Mouse (Mus musculus) common myeloid progenitor, adult 5-6 weeks (primary cell): ENCODE results near the gene Kcnip4. TPM values are rescaled to one million over a fixed set of nuclear protein-coding genes. Genes with fewer than 3 reads are reported as not detected.

Experiments
- ATAC-seq: replicated peaks from 2 replicates; pipeline ENCODE4 v1.8.0; 2016; ENCODE audit warnings: low read depth, mild to moderate bottlenecking, moderate TSS enrichment, inconsistent platforms; ENCODE audit not compliant: poor library complexity, severe bottlenecking
- total RNA-seq: library from RNA; stranded (forward); fragments of 200-1000, 187-1606 nt; gene quantifications from 2 replicates; pipeline ENCODE4 v1.2.3, GENCODE M21; 2017

Kcnip4 gene
- total RNA-seq, 1 experiment from 2014 or later, result 0.09 TPM

DNA sequence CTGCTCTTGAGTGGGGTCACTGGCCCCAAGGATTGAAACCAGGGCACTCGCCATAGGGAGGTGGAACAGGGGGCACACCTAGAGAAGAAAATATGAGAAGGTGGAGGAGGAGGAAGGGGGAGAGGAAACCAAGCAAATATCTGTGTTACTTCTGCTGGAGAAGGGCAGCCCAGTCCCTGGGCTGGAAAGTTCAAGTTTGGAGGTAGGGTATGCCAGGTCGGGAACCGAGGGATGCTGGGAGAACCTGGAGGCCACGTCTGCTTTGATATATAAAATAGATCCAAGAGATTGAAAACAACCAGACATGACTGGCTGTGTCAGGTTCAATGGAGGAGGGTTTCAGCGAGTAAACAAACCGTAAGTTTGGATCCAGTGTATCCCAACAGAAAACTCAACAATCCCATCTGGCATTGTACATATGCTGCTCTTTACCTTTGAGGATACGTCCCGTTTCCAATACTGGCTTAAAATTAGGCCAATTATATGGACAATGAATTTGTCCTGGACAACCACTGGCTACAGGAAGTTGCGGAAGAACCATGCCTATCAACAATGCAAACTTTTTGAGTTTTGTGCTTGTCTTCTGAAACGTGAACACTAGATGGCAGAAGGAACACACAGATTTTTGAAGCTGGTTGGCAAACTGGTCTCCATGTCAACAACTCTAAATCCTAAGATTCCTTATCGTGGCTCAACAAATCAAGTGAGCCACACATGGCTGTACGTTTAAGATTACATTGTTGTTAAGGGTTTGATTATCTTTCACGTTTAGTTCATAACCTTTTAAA is 155.9 kb downstream of the Kcnip4 start:
- ATAC-seq, result peak; percentile 74

DNA sequence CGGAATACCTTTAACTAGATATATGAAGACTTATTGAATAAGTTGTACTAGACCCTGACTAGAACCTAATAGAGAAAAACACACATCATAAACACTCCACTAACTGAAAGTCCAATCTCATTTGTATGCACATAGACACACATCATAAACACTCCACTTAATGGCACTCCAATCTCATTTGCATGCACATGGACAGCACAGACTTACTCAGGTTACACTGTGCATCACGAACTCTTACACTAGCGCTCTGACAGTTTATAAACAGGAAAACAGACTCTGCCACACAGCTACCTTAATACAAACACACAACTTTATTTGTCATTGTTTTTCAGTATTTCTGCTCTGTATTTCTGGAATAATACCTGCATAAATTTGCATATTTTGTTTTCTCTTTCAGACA is 168.3 kb downstream of the Kcnip4 start:
- ATAC-seq, result no peak

DNA sequence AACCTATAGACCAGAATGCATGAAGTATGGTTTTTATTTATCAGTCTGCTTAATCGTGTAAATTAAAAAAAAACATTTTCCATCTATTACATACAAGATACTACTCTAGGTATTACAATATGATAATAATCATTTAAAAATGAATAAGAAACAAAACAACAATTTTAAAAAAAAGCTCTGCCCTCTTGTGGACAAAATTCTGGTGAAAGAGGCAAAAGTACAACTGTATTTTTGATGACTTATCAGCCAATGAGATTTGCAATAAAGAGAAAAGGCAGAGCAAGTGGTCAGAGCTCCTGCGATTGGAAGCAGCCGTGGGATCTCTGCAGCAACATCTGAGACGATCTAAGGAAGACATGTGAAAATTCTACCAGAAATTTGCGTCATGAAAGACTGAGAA is 172.6 kb downstream of the Kcnip4 start:
- ATAC-seq, result no peak

DNA sequence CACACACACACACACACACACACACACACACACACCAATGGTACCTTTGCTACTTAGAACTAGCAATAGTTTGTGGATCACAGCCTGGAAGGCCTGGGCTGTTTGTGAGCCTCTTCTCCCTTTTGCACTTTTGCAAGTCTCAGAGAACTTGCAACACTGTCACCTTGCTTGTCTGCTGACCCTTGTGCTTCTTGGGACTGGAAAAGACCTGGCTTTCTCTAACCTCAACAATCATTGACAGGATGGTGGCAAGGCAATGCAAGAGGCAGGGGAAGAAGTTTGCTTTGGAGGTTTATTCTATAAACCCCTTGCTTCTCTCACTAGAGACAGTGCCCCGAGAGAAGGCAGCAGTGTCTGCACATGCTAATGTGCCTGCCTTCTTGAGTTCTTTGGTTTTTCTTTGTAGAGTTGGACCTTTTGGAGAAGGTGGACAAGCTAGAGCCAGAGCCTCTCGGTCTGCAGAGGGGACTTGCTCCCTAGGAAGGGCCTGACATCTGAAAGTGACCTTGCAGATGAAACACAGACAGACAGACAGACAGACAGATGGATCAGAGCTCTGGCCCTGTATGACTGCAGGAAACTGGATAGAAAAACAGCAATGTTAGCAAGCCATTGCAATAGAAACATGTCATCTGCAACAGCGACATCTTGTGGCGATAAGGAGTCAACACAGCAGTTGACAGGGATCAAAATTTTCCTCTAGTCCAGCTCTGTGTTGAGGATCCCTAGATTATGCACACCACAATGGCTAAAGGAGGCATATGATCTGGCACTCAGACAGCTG is 174.4 kb downstream of the Kcnip4 start:
- ATAC-seq, result peak; percentile 77

DNA sequence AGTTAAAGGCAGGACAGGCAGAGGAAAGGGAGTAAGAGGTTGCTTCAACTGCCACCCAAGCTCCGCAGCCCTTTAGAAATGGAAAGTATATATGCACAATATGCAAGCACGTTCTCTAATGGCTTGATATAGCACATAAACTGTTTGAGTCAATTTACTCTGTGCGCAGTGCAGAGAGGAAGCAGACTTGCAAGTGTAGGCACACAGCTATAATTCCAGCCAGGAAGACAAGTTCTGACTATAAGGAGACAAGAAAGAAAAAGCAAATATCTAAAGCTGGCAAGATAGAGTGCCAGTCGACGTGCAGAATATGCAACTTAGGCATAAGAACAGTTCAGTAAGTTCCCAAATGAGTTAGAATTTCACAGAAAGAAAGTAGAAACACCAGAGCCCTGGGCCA is 175.2 kb downstream of the Kcnip4 start:
- ATAC-seq, result no peak

DNA sequence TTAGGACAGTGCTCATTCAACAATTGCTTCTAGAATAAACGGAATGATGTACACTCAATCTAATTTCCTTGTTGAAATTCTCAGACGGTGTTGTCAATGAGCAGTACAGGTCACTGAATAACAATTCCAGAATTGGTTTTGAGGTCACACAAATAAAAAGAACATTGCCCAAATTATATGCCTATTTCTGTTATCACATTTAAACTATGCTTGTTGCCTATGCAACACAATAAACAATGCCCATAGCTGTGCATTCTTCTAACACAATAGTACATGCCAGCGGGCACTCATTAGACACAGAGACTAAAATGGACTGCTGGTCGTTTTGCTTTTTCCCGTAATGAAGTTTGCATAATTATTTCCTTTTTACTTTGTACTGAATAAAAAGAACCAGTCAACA is 176.2 kb downstream of the Kcnip4 start:
- ATAC-seq, result no peak

DNA sequence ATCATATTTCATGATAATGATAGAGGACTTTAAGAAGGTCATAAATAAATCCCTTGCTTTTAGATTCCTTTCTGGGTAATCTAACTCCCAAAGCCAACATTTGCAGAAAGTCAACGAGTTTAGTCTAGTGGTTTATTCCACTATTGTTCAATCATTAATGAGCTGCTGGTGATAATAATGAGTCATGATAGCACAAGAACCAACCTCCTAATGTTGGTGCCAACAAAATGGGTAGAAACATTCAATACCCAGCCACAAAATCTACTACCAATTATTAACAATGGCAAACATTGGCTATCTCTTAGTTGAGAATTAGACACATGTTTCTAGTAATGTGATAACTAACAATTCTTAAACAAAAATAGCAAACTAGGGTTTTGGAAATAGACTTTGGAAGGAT is 180.1 kb downstream of the Kcnip4 start:
- no peak for ATAC-seq

DNA sequence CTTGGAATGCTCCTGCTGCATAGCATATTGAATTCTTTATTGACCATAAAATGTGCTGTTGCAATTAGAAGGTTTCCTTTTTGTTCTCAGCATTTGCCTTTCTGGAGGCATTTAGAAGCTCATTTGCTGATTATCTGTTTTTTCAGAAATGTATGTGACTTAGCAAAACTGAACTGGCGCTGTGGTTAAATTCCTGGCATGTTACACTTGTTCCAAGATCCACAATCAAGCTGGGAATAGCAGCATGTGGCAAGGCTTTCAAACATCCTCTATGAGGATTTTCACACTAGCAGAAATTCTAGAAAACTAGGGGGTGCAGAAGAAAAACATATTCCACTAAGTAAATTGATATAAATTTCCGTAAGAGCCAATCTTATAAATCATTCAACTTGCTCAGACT is 187.5 kb downstream of the Kcnip4 start:
- ATAC-seq, result no peak

DNA sequence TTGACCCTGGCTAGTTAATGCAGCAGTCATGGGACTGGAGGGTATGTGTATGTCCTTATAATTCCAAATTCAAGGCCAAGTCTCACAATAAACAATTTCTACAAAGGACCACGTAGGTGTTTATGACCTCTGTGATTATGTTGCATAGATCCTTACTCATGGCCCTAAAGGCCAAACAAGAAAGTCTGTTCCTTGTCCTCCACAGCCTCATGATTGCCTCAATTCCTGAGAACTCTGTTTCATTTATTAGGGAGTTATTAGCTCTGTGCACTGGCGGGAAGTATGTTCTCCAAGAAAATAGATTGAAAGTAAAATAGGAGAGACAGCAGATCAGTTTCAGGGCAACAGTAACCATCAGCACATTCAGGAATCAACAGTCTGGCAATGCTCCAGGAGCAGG is 191.6 kb downstream of the Kcnip4 start:
- ATAC-seq, result no peak

DNA sequence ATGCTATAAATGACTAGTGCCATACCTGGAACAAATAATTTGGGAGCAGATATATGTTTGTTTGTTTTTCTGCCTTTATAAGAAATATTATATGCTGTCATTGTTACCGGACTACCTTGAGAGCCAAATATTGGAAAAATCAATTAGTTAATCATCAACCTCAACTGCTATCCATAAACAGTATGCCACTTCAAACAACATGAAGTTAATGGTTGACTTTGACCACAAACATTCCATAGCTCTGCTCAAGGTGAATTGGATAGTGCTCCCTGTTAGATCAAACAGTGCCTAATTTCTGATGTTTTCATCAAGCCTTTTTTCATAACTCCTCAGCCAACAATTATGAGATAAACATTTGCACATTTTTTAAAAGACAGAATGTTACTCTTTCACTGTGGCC is 195.7 kb downstream of the Kcnip4 start:
- ATAC-seq, result no peak

DNA sequence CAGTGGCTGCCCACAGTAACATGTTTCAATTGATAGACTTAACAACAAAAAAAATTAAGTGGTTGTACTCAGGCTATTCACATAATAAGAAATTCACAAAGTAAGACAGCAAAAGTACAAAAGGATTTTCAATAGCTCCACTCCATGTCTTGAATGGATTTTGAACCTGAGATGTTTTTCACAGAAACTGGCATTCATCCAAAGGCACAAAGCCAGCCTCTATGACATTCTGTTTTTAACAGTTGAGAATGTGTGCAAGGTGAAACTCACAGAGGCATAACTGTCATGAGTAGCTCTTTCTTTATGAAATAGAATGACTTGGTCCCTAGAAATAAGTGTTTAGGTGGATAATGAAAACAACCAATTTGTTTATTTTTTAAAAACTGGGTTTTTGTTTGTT is 206.0 kb downstream of the Kcnip4 start:
- no peak for ATAC-seq

DNA sequence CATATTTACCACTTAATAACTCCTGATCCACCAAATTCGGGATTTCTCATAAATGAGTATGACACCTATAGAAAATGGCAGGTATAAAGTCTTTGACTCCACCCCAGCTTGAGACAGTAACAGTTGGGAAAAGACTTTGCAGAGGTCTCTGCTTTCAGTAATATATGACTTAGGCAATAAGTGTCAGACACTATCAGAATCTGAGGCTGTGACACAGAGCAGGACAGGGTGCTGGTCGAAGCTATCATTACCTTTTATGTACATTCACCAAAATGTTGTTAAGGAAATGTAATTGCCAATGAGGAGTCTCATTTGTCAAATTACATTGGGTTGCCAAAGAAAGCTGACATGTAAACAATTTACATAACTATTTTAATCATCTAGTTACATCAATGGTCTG is 206.8 kb downstream of the Kcnip4 start:
- ATAC-seq, result no peak

DNA sequence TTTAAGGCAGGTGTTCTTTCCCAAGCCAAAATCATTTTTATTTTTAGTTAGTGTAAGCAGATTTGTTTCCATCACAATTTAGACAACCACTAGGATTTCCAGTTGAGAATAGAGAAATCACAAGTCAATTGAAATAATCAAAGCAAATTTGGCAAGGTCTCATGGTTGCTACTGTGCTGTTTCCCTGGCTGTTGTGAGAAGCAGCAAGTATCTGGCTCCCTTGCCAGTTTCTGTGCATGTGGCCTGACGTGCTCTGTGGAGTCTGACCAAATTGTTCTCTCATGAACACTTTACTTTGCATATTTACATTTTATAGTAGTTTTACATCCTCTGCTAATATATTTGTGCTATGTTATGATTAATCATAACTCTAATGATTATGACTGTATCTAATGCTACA is 217.9 kb downstream of the Kcnip4 start:
- ATAC-seq, result no peak

DNA sequence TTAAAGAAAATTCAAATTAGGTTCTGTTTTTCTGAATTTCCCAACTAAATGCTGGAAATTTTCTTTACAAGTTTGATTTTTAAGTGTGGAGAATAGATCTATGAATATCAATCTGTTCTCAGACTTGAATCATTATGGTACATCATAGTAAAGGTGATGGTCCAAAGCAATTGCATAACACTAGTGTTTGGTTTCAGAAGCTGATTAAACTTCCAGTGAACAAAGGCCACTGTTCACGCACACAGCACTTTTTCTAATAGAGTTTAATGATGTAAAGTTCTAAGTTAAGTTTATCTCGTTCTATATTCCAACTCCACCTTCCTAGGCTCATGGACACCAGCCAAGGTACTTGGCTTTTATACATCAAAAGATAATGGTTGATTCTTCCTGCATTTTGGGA is 219.4 kb downstream of the Kcnip4 start:
- no peak for ATAC-seq

DNA sequence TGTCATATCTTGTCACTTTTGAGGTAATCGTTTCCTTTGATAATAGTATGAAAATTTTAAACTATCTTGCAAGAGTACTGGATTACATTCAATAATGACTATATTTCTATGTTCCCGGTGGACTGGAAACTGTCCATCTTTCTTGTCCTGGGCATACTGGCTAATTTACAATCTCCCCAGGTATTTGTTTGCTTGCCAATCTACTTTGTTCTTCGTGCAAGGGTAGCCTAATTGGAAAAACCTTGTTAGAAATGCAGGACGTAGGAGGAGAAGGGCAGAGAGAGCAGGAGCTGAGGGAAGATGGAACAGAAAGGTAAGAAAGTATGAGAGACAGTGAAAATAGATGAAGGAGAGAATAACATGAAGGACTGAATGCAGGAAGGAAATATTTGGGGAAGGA is 226.1 kb downstream of the Kcnip4 start:
- ATAC-seq, result no peak

DNA sequence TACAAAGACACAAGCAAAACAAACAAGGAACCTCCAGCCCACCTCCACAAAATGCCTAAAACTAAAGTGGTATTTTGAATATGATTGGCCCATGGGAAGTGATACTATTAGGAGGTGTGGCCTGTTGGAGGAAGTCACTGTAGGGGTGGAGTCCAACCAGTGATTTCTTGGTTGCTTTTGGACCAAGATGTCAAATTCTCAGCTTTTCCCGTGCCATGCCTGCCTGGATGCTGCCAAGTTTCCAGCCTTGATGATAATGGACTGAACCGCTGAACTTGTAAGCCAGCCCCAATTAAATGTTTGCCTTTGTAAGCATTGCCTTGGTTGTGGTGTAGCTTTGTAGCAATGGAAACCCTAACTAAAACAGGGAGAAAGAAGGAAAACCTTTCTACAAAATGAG is 232.3 kb downstream of the Kcnip4 start:
- no peak for ATAC-seq

DNA sequence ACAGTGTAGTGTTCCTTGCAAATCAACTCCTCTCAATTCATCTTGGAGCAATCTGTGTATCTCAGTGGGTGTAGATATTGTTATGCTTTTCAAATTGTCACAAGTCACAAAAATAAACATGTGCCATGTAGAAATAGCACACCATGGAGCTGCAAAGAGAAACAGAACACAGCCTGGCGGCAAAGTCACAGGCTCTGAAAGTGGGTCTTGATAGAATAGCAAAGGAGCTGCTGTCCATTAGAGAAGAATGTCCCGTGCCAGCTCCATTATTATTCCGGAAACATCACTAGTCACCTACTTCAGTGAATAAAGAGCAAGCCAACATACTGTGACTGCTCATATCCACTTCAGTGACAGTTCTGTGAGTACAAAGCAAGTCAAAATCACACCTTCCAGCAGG is 232.9 kb downstream of the Kcnip4 start:
- ATAC-seq, result no peak

DNA sequence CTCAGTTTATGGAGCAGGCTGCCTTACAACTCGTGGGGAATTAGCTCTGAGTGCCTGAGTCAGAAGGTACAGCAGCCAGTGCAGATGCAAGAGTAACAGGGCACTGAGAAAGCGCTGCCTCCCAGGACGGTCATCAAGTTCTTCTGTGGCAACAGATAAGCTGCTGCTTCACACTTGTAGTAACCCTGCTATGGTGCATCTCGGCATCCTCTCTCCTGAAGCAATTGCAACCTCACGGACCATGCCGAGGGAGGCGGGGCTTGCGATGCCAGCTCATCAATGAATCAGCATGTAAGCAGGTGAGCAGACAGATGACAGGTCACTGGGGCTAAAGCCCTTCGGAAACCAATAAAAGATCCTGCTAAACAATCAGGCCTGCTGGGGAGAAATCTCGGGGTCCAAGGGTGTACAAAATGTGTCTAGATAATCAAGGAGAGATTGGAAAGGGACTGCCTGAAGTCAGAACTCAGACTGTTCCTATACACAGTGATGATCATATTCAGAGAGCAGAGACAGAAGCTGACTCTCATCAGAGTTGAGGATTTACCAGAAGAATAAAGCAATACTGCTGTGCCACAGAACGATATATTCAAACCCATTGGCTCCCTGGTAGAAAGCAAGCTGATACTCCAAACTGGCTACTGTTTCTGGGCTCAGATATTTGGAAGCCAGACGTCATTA is 239.1 kb downstream of the Kcnip4 start:
- no peak for ATAC-seq

DNA sequence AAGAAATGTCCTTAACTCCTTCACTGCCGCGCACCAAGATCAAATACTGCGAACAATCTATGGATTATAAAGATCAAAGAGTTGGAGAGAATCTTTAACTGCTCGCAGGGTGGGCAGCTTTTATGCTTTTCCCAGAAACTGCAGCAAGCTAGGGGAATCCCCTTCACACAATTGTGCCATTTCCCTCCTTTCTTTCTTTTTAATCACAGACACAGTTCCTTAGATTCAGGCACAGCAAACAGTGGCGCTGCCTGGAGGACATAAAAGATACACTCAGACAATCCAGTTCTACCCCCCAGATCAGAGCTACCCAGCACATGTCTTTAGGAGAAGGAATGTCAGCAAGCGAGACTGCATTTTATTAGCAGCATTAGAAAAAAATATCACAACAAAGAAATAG is 239.9 kb downstream of the Kcnip4 start:
- ATAC-seq, result no peak

DNA sequence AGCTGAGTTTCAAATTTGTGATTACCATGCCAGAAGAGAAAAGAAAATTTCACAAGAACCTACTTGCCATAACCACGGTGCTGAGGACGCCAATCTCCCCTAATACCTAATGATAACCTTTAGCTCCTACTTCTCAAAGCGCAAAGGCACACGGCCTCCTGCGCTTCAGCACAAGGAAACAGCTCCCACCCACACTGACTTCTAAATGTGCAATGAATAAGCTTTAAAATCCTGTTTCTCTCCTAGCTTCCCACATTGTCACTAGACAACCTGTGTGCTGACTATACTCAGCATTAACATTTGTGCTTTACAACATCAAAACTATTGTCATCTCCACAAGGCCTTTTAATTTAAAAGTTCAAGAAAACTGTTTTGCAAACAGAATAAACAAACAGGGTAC is 241.3 kb downstream of the Kcnip4 start:
- ATAC-seq, result no peak

DNA sequence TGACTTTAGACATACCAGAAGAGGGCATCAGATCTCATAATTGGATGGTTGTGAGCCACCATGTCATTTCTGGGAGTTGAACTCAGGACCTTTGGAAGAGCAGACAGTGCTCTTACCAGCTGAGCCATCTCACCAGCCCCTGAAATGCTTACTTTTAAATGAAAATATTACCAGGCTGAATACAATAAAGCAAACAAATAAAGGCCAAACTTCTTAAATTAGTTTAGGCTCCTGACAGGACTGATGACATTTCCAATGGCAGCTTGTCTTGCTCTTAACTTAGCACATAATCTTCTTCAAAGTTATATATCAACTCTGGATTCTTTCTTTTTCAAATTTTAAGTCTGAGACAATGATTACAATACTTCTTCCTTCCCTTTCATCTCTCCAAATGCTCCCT is 252.8 kb downstream of the Kcnip4 start:
- ATAC-seq, result no peak
